Mouse (Mus musculus) midbrain, embryonic 11.5 days (tissue): ENCODE measurements around the gene Adarb2. TPM values are rescaled to one million over a fixed set of nuclear protein-coding genes. Genes with fewer than 3 reads are reported as not detected.

Experiments
- ATAC-seq: fragments of 200-750 bp; cut with Nextera tagmentation; 2 replicates; pipeline ENCODE4 v1.8.0; 2017; ENCODE audit warnings: moderate TSS enrichment, moderate library complexity; ENCODE audit not compliant: low FRiP score
- DNase-seq: peaks from one replicate; pipeline ENCODE4 v3.0.0; 2015; ENCODE audit warnings: low spot score; ENCODE audit errors: missing footprints
- H3K27ac ChIP-seq: fragments of 300-500 bp; sonication (generic); 2 replicates; pipeline ENCODE4 v1.5.1; 2014; ENCODE audit warnings: low read depth, low read length
- H3K27me3 ChIP-seq: fragments of 300-500 bp; sonication (generic); 2 replicates; pipeline ENCODE4 v1.6.1; 2014; ENCODE audit warnings: mild to moderate bottlenecking, low read length, moderate library complexity, mixed read lengths; ENCODE audit not compliant: control insufficient read depth, insufficient read depth
- H3K36me3 ChIP-seq: fragments of 300-500 bp; sonication (generic); 2 replicates; pipeline ENCODE4 v1.6.1; 2014; ENCODE audit warnings: mild to moderate bottlenecking, low read length, moderate library complexity, mixed read lengths; ENCODE audit not compliant: control insufficient read depth, insufficient read depth
- H3K4me1 ChIP-seq: fragments of 300-500 bp; sonication (generic); 2 replicates; pipeline ENCODE4 v1.6.1; 2014; ENCODE audit warnings: low read length; ENCODE audit not compliant: control insufficient read depth, insufficient read depth
- H3K4me2 ChIP-seq: fragments of 300-500 bp; sonication (generic); 2 replicates; pipeline ENCODE4 v1.6.1; 2014; ENCODE audit warnings: mild to moderate bottlenecking, moderate library complexity
- H3K4me3 ChIP-seq: fragments of 300-500 bp; sonication (generic); 2 replicates; pipeline ENCODE4 v1.5.1; 2014; ENCODE audit warnings: low read depth, low read length
- H3K9ac ChIP-seq: fragments of 300-500 bp; sonication (generic); 2 replicates; pipeline ENCODE4 v1.6.1; 2014; ENCODE audit warnings: low read length
- H3K9me3 ChIP-seq: fragments of 300-500 bp; sonication (generic); 2 replicates; pipeline ENCODE4 v1.6.1; 2016; ENCODE audit warnings: low read length; ENCODE audit not compliant: control insufficient read depth
- WGBS: fragments of 180-500 bp; shearing (Covaris S2); extraction: QIAGEN DNeasy Blood & Tissue Kit; methylation state at CpG from one replicate; pipeline ENCODE4 v1.1.7; 2014; 5-methylcytosine and 5-hydroxymethylcytosine counted together
- polyA plus RNA-seq: library from polyadenylated mRNA; unstranded; fragments of >200 nt; fragmentation: Nextera tagmentation; extraction: Ambion mirVana; gene quantifications from 2 replicates; pipeline ENCODE4 v1.2.1, GENCODE M21; 2014

The Adarb2 gene
- polyA plus RNA-seq, 1 experiment from 2014 or later = 5.9 TPM

- no peak overlapping the region for H3K9ac ChIP-seq
- no peak overlapping the region for H3K4me3 ChIP-seq
- no peaks in the 10 kb centered on the region for H3K36me3 ChIP-seq
- ATAC-seq (no peak), DNase-seq (peak; percentile 76)
- H3K27ac ChIP-seq = no peak overlapping the region
- H3K4me2 ChIP-seq = no peak overlapping the region
- WGBS = 88% methylated on average over 4 of the region's 4 CpGs
- H3K4me1 ChIP-seq = peaks cover 6% of the 10 kb centered on the region
- no peaks in the 10 kb centered on the region for H3K27me3 ChIP-seq
- H3K9me3 ChIP-seq = no peaks in the 10 kb centered on the region; the same call in 1 of the 2 replicates
Observed at GRCm38 (mm10) chr13:8770616-8771015, 568.0 kb downstream of the Adarb2 start.

DNA sequence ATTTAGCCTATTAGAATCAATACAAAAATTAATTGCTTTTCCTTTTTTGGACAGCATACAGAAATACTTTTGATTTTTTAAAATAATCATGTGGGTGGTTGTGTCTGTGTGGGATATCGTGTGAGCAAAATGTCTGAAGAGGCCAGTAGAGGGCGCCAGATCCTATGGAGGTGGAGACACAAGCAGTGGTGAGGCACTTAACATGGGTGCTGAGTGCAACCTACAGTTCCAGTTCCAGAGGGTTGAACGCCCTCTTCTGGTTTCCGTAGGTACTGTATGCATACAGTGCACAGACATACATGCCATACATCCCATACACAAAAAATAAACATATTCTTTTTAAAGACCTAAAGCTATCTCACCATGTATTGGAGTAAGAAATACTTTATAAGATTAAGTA, 577.8 kb downstream of the Adarb2 start:
- Histone ChIP-seq H3K9ac (no peak overlapping the region), H3K36me3 (no peaks in the 10 kb centered on the region), H3K9me3 (no peaks in the 10 kb centered on the region), H3K4me3 (no peak overlapping the region), H3K27me3 (no peaks in the 10 kb centered on the region), H3K4me1 (no peaks in the 10 kb centered on the region), H3K4me2 (no peak overlapping the region), H3K27ac (no peak overlapping the region)
- DNase-seq = peak; percentile 91
- peak; percentile 61; the same call in 1 of the 2 replicates for ATAC-seq
- 48% methylated on average over 4 of the region's 4 CpGs for WGBS

GRCm38 (mm10) chr13:8782636-8783035, 580.0 kb downstream of the Adarb2 start:
- Histone ChIP-seq H3K4me2 (no peak overlapping the region), H3K27me3 (no peaks in the 10 kb centered on the region), H3K36me3 (no peaks in the 10 kb centered on the region), H3K9ac (no peak overlapping the region), H3K4me3 (no peak overlapping the region), H3K27ac (no peak overlapping the region), H3K4me1 (no peaks in the 10 kb centered on the region), H3K9me3 (no peaks in the 10 kb centered on the region)
- DNase-seq (peak; percentile 64), ATAC-seq (no peak)
- 74% methylated on average over 4 of the region's 4 CpGs for WGBS

- H3K9me3 ChIP-seq = no peaks in the 10 kb centered on the region
- no peak overlapping the region for H3K4me2 ChIP-seq
- H3K36me3 ChIP-seq = no peaks in the 10 kb centered on the region
- no peaks in the 10 kb centered on the region for H3K27me3 ChIP-seq
- no peak overlapping the region for H3K27ac ChIP-seq
- no peaks in the 10 kb centered on the region for H3K4me1 ChIP-seq
- DNase-seq (no peak), ATAC-seq (no peak)
- H3K9ac ChIP-seq = no peak overlapping the region
- WGBS = 86% methylated on average over 10 of the region's 10 CpGs
- no peak overlapping the region for H3K4me3 ChIP-seq
Observed at GRCm38 (mm10) chr13:8783686-8784307, 581.1 kb downstream of the Adarb2 start.

GRCm38 (mm10) chr13:8784308-8785061, 581.8 kb downstream of the Adarb2 start:
- H3K4me3 ChIP-seq = no peak overlapping the region
- no peaks in the 10 kb centered on the region for H3K9me3 ChIP-seq
- H3K27ac ChIP-seq = no peak overlapping the region
- no peak overlapping the region for H3K4me2 ChIP-seq
- 86% methylated on average over 14 of the region's 14 CpGs for WGBS
- no peaks in the 10 kb centered on the region for H3K36me3 ChIP-seq
- no peaks in the 10 kb centered on the region for H3K27me3 ChIP-seq
- no peak overlapping the region for H3K9ac ChIP-seq
- ATAC-seq (no peak), DNase-seq (peak; percentile 67)
- no peaks in the 10 kb centered on the region for H3K4me1 ChIP-seq

DNA sequence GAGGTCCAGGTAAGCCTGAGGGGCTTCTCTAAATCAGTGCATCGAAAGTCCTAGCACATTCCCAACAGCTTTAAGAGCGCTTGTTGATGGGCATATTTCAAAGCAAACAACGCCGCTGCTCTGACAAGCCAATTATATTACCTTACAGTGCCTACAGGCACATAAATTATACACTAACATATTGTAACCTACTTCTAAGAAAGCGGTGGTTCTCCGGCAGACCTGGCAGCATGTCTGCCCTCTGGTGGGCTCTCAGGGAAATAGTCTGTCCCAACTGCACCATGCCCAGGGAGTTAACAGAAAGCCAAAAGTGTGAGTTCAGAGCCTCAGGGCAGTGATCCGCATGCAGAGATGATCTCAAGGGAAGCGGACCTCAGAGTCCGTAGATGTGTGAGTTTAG, 582.5 kb downstream of the Adarb2 start:
- peak; percentile 62 for ATAC-seq
- Histone ChIP-seq H3K36me3 (no peaks in the 10 kb centered on the region), H3K27me3 (no peaks in the 10 kb centered on the region), H3K9me3 (no peaks in the 10 kb centered on the region), H3K4me1 (no peaks in the 10 kb centered on the region), H3K9ac (no peak overlapping the region), H3K27ac (no peak overlapping the region), H3K4me3 (no peak overlapping the region), H3K4me2 (no peak overlapping the region)
- WGBS = 49% methylated on average over 9 of the region's 9 CpGs
- DNase-seq = peak; percentile 93

- Histone ChIP-seq H3K9me3 (no peaks in the 10 kb centered on the region), H3K36me3 (no peaks in the 10 kb centered on the region), H3K4me1 (no peaks in the 10 kb centered on the region), H3K4me3 (no peak overlapping the region), H3K4me2 (no peak overlapping the region), H3K27ac (no peak overlapping the region), H3K9ac (no peak overlapping the region), H3K27me3 (no peaks in the 10 kb centered on the region)
- WGBS = 82% methylated on average over 8 of the region's 8 CpGs
- ATAC-seq = no peak
- DNase-seq = no peak
Observed at GRCm38 (mm10) chr13:8793217-8793616, 590.6 kb downstream of the Adarb2 start.

- peaks cover 4% of the 10 kb centered on the region; the same call in 1 of the 2 replicates for H3K36me3 ChIP-seq
- H3K27ac ChIP-seq = no peak overlapping the region
- no peak for DNase-seq
- H3K9ac ChIP-seq = no peak overlapping the region
- ATAC-seq = no peak
- H3K4me1 ChIP-seq = no peaks in the 10 kb centered on the region
- no peaks in the 10 kb centered on the region for H3K27me3 ChIP-seq
- H3K4me2 ChIP-seq = no peak overlapping the region
- H3K9me3 ChIP-seq = no peaks in the 10 kb centered on the region
- no peak overlapping the region for H3K4me3 ChIP-seq
- 87% methylated on average over 6 of the region's 6 CpGs for WGBS
Observed at GRCm38 (mm10) chr13:8800576-8800975, 597.9 kb downstream of the Adarb2 start.

GRCm38 (mm10) chr13:8805931-8806330, 603.3 kb downstream of the Adarb2 start:
- DNase-seq = no peak
- 97% methylated on average over 2 of the region's 2 CpGs for WGBS

More at GRCm38 (mm10) chr13:8805931-8806330, 603.3 kb downstream of the Adarb2 start:
- Histone ChIP-seq H3K4me1 (no peaks in the 10 kb centered on the region), H3K27me3 (no peaks in the 10 kb centered on the region), H3K9ac (no peak overlapping the region), H3K9me3 (no peaks in the 10 kb centered on the region), H3K36me3 (peaks cover 5% of the 10 kb centered on the region; the same call in 1 of the 2 replicates), H3K27ac (no peak overlapping the region), H3K4me3 (no peak overlapping the region), H3K4me2 (no peak overlapping the region)
- no peak for ATAC-seq
